Mouse (Mus musculus): ENCODE data around the gene Lrpprc. TPM values are rescaled to one million over a fixed set of nuclear protein-coding genes. Genes with fewer than 3 reads are reported as not detected.

Lrpprc gene
- polyA plus RNA-seq, 1 experiment: 11.2 TPM

GRCm38 (mm10) chr17:84657782-84658181 lies 132.8 kb downstream of the Lrpprc start:
- H3K27ac ChIP-seq (ENCODE audit: control insufficient read depth, insufficient read depth, low read depth, low read length): no peak overlapping the region
- H3K36me3 ChIP-seq (ENCODE audit: control insufficient read depth, insufficient read depth, low read length): no peaks in the 10 kb centered on the region

GRCm38 (mm10) chr17:84657422-84657732 lies 133.2 kb downstream of the Lrpprc start:
- no peak overlapping the region for H3K27ac ChIP-seq (ENCODE audit: control insufficient read depth, insufficient read depth, low read depth, low read length)
- H3K4me1 ChIP-seq (ENCODE audit: control insufficient read depth, insufficient read depth, low read length): no peaks in the 10 kb centered on the region
- no peaks in the 10 kb centered on the region for H3K36me3 ChIP-seq (ENCODE audit: control insufficient read depth, insufficient read depth, low read length)
- no peak overlapping the region for H3K4me3 ChIP-seq (ENCODE audit: control insufficient read depth, low read depth, low read length)
- TF ChIP-seq CTCF (IDR thresholded peaks at IDR 0.05; ENCODE audit: control insufficient read depth, insufficient read depth, insufficient replicate concordance, low read depth, low read length) (no peak), POLR2A (IDR thresholded peaks at IDR 0.05; ENCODE audit: control insufficient read depth, low read depth, low read length) (no peak)
- no peaks in the 10 kb centered on the region for H3K27me3 ChIP-seq (ENCODE audit: control insufficient read depth, insufficient read depth, low read length)

More at GRCm38 (mm10) chr17:84657782-84658181, 132.8 kb downstream of the Lrpprc start:
- TF ChIP-seq POLR2A (IDR thresholded peaks at IDR 0.05; ENCODE audit: control insufficient read depth, low read depth, low read length) (no peak), CTCF (IDR thresholded peaks at IDR 0.05; ENCODE audit: control insufficient read depth, insufficient read depth, insufficient replicate concordance, low read depth, low read length) (no peak)
- Histone ChIP-seq H3K4me3 (ENCODE audit: control insufficient read depth, low read depth, low read length) (no peak overlapping the region), H3K4me1 (ENCODE audit: control insufficient read depth, insufficient read depth, low read length) (no peaks in the 10 kb centered on the region), H3K27me3 (ENCODE audit: control insufficient read depth, insufficient read depth, low read length) (no peaks in the 10 kb centered on the region)

- H3K27ac ChIP-seq (ENCODE audit: control insufficient read depth, insufficient read depth, low read depth, low read length): no peak overlapping the region
- H3K36me3 ChIP-seq (ENCODE audit: control insufficient read depth, insufficient read depth, low read length): no peaks in the 10 kb centered on the region
Observed at GRCm38 (mm10) chr17:84656653-84657421, 133.8 kb downstream of the Lrpprc start.

GRCm38 (mm10) chr17:84656205-84656604 lies 134.4 kb downstream of the Lrpprc start:
- H3K36me3 ChIP-seq (ENCODE audit: control insufficient read depth, insufficient read depth, low read length): no peaks in the 10 kb centered on the region

More at GRCm38 (mm10) chr17:84656653-84657421, 133.8 kb downstream of the Lrpprc start:
- Histone ChIP-seq H3K4me3 (ENCODE audit: control insufficient read depth, low read depth, low read length) (no peak overlapping the region), H3K4me1 (ENCODE audit: control insufficient read depth, insufficient read depth, low read length) (no peaks in the 10 kb centered on the region), H3K27me3 (ENCODE audit: control insufficient read depth, insufficient read depth, low read length) (no peaks in the 10 kb centered on the region)
- TF ChIP-seq POLR2A (IDR thresholded peaks at IDR 0.05; ENCODE audit: control insufficient read depth, low read depth, low read length) (no peak), CTCF (IDR thresholded peaks at IDR 0.05; ENCODE audit: control insufficient read depth, insufficient read depth, insufficient replicate concordance, low read depth, low read length) (no peak)

More at GRCm38 (mm10) chr17:84656205-84656604, 134.4 kb downstream of the Lrpprc start:
- no peak overlapping the region for H3K4me3 ChIP-seq (ENCODE audit: control insufficient read depth, low read depth, low read length)
- no peak overlapping the region for H3K27ac ChIP-seq (ENCODE audit: control insufficient read depth, insufficient read depth, low read depth, low read length)
- TF ChIP-seq CTCF (IDR thresholded peaks at IDR 0.05; ENCODE audit: control insufficient read depth, insufficient read depth, insufficient replicate concordance, low read depth, low read length) (no peak), POLR2A (IDR thresholded peaks at IDR 0.05; ENCODE audit: control insufficient read depth, low read depth, low read length) (no peak)
- H3K4me1 ChIP-seq (ENCODE audit: control insufficient read depth, insufficient read depth, low read length): no peaks in the 10 kb centered on the region
- H3K27me3 ChIP-seq (ENCODE audit: control insufficient read depth, insufficient read depth, low read length): no peaks in the 10 kb centered on the region

Other genes with a start within 250 kb of the Lrpprc start
- gene Dync2li1, start 164.3 kb downstream of the Lrpprc start, polyA plus RNA-seq (2012; rRNA removed): 15.8 and 21.6 TPM in 2 replicates
- 4.3 and 4.6 TPM in 2 replicates for gene Abcg8, start 114.5 kb downstream of the Lrpprc start, polyA plus RNA-seq (2012; rRNA removed)
- 0.40 and 0.51 TPM in 2 replicates for gene Abcg5, start 107.8 kb downstream of the Lrpprc start, polyA plus RNA-seq (2012; rRNA removed)
- gene Ppm1b, start 166.0 kb upstream of the Lrpprc start, polyA plus RNA-seq (2012; rRNA removed): 133 and 159 TPM in 2 replicates
- gene Slc3a1, start 237.6 kb upstream of the Lrpprc start, polyA plus RNA-seq (2012; rRNA removed): 0.42 and 0.77 TPM in 2 replicates